Mouse (Mus musculus): Measurements from ENCODE around the gene Tfr2. TPM values are rescaled to one million over a fixed set of nuclear protein-coding genes. Genes with fewer than 3 reads are reported as not detected.
A peak's percentile ranks its signal among the peaks of the same experiment; 100 is the strongest.

Gene Tfr2
- polyA plus RNA-seq, 1 experiment from 2014 or later, result 0.11 TPM

- peak overlapping the region; percentile 76 for H3K4me2 ChIP-seq (ENCODE audit: low read length)
- H3K36me3 ChIP-seq (ENCODE audit: control insufficient read depth, insufficient read depth, low read length), result peaks cover 38% of the 10 kb centered on the region
- H3K4me1 ChIP-seq (ENCODE audit: control insufficient read depth in 2 of 2, insufficient read depth in 2 of 2, low read length in 2 of 2), result peaks cover 5 to 11% of the 10 kb centered on the region in 2 experiments
- peak overlapping the region; percentile 89 to 97 for H3K27ac ChIP-seq (replicated peaks in 1 of 2; ENCODE audit: control insufficient read depth in 1 of 2, insufficient read depth in 1 of 2, low read depth in 2 of 2, low read length in 2 of 2)
- peak; percentile 22; the same call in 1 of the 2 replicates for ATAC-seq (ENCODE audit: insufficient number of reproducible peaks, insufficient read depth, low FRiP score, low read depth)
- H3K9ac ChIP-seq (ENCODE audit: low read length), result peak overlapping the region; percentile 82
- no peaks in the 10 kb centered on the region for H3K27me3 ChIP-seq (ENCODE audit: control insufficient read depth, insufficient read depth, low read length)
- H3K4me3 ChIP-seq (ENCODE audit: control insufficient read depth in 1 of 2, insufficient read depth in 1 of 2, low read depth in 1 of 2, low read length in 2 of 2), result peak overlapping the region; percentile 54 to 99
- under 1% methylated on average over 51 of the region's 51 CpGs for WGBS
- no peaks in the 10 kb centered on the region for H3K9me3 ChIP-seq (ENCODE audit: control insufficient read depth, low read length)
Measured at GRCm38 (mm10) chr5:137531414-137532130, 38.1 kb upstream of the Tfr2 start.

- Histone ChIP-seq H3K27me3 (ENCODE audit: control insufficient read depth, insufficient read depth, low read length) (no peaks in the 10 kb centered on the region), H3K9me3 (ENCODE audit: control insufficient read depth, low read length) (no peaks in the 10 kb centered on the region)
Measured at GRCm38 (mm10) chr5:137532131-137532807, 37.4 kb upstream of the Tfr2 start.

GRCm38 (mm10) chr5:137532808-137533116 is 36.9 kb upstream of the Tfr2 start:
- peaks cover 26% of the 10 kb centered on the region for H3K36me3 ChIP-seq (ENCODE audit: control insufficient read depth, insufficient read depth, low read length)
- WGBS, result 0% methylated on average over 11 of the region's 12 CpGs
- peaks cover 5 to 11% of the 10 kb centered on the region in 2 experiments for H3K4me1 ChIP-seq (ENCODE audit: control insufficient read depth in 2 of 2, insufficient read depth in 2 of 2, low read length in 2 of 2)
- H3K9me3 ChIP-seq (ENCODE audit: control insufficient read depth, low read length), result no peaks in the 10 kb centered on the region
- peak overlapping the region; percentile 82 for H3K9ac ChIP-seq (ENCODE audit: low read length)
- peak overlapping the region; percentile 89 to 97 for H3K27ac ChIP-seq (replicated peaks in 1 of 2; ENCODE audit: control insufficient read depth in 1 of 2, insufficient read depth in 1 of 2, low read depth in 2 of 2, low read length in 2 of 2)
- ATAC-seq (ENCODE audit: insufficient number of reproducible peaks, insufficient read depth, low FRiP score, low read depth), result peak; percentile 0; the same call in 1 of the 2 replicates
- H3K4me3 ChIP-seq (ENCODE audit: control insufficient read depth in 1 of 2, insufficient read depth in 1 of 2, low read depth in 1 of 2, low read length in 2 of 2), result peak overlapping the region; percentile 54 to 99
- peak overlapping the region; percentile 76 for H3K4me2 ChIP-seq (ENCODE audit: low read length)
- H3K27me3 ChIP-seq (ENCODE audit: control insufficient read depth, insufficient read depth, low read length), result no peaks in the 10 kb centered on the region

More at GRCm38 (mm10) chr5:137532131-137532807, 37.4 kb upstream of the Tfr2 start:
- H3K36me3 ChIP-seq (ENCODE audit: control insufficient read depth, insufficient read depth, low read length), result peaks cover 31% of the 10 kb centered on the region
- ATAC-seq (ENCODE audit: insufficient number of reproducible peaks, insufficient read depth, low FRiP score, low read depth), result no peak
- peak overlapping the region; percentile 76 for H3K4me2 ChIP-seq (ENCODE audit: low read length)
- peak overlapping the region; percentile 82 for H3K9ac ChIP-seq (ENCODE audit: low read length)
- peak overlapping the region; percentile 54 to 99 for H3K4me3 ChIP-seq (ENCODE audit: control insufficient read depth in 1 of 2, insufficient read depth in 1 of 2, low read depth in 1 of 2, low read length in 2 of 2)
- peaks cover 5 to 11% of the 10 kb centered on the region in 2 experiments for H3K4me1 ChIP-seq (ENCODE audit: control insufficient read depth in 2 of 2, insufficient read depth in 2 of 2, low read length in 2 of 2)
- H3K27ac ChIP-seq (replicated peaks in 1 of 2; ENCODE audit: control insufficient read depth in 1 of 2, insufficient read depth in 1 of 2, low read depth in 2 of 2, low read length in 2 of 2), result peak overlapping the region; percentile 89 to 97
- WGBS, result under 1% methylated on average over 19 of the region's 19 CpGs

GRCm38 (mm10) chr5:137533117-137533827 is 36.4 kb upstream of the Tfr2 start, which contains the start of the genes Epo and Gnb2:
TSS of gene Epo (minus strand) at chr5:137533242.
TSS of gene Gnb2 (minus strand) at chr5:137533510.
- H3K27me3 ChIP-seq (ENCODE audit: control insufficient read depth, insufficient read depth, low read length), result no peaks in the 10 kb centered on the region
- peak within 1 kb of the TSS; percentile 54 to 99 for H3K4me3 ChIP-seq (ENCODE audit: control insufficient read depth in 1 of 2, insufficient read depth in 1 of 2, low read depth in 1 of 2, low read length in 2 of 2)
- H3K27ac ChIP-seq (replicated peaks in 1 of 2; ENCODE audit: control insufficient read depth in 1 of 2, insufficient read depth in 1 of 2, low read depth in 2 of 2, low read length in 2 of 2), result peak within 1 kb of the TSS; percentile 89 to 97
- peaks cover 21% of the 10 kb centered on the region for H3K36me3 ChIP-seq (ENCODE audit: control insufficient read depth, insufficient read depth, low read length)
- ATAC-seq (ENCODE audit: insufficient number of reproducible peaks, insufficient read depth, low FRiP score, low read depth), result peak; percentile 74
- peak within 1 kb of the TSS; percentile 76 for H3K4me2 ChIP-seq (ENCODE audit: low read length)
- H3K9me3 ChIP-seq (ENCODE audit: control insufficient read depth, low read length), result no peaks in the 10 kb centered on the region
- H3K4me1 ChIP-seq (ENCODE audit: control insufficient read depth in 2 of 2, insufficient read depth in 2 of 2, low read length in 2 of 2), result peaks cover 5 to 11% of the 10 kb centered on the region in 2 experiments
- WGBS, result under 1% methylated on average over 40 of the region's 40 CpGs
- peak within 1 kb of the TSS; percentile 82 for H3K9ac ChIP-seq (ENCODE audit: low read length)

GRCm38 (mm10) chr5:137534762-137535161 is 34.9 kb upstream of the Tfr2 start:
- H3K4me2 ChIP-seq (ENCODE audit: low read length), result no peak overlapping the region
- H3K4me3 ChIP-seq (ENCODE audit: control insufficient read depth in 1 of 2, insufficient read depth in 1 of 2, low read depth in 1 of 2, low read length in 2 of 2), result no peak overlapping the region
- 98% methylated on average over 3 of the region's 3 CpGs for WGBS
- H3K9me3 ChIP-seq (ENCODE audit: control insufficient read depth, low read length), result no peaks in the 10 kb centered on the region
- H3K27me3 ChIP-seq (ENCODE audit: control insufficient read depth, insufficient read depth, low read length), result no peaks in the 10 kb centered on the region
- peaks cover 6% of the 10 kb centered on the region for H3K36me3 ChIP-seq (ENCODE audit: control insufficient read depth, insufficient read depth, low read length)
- no peak for ATAC-seq (ENCODE audit: insufficient number of reproducible peaks, insufficient read depth, low FRiP score, low read depth)
- peaks cover 8 to 17% of the 10 kb centered on the region in 2 experiments for H3K4me1 ChIP-seq (ENCODE audit: control insufficient read depth in 2 of 2, insufficient read depth in 2 of 2, low read length in 2 of 2)
- no peak overlapping the region for H3K9ac ChIP-seq (ENCODE audit: low read length)
- H3K27ac ChIP-seq (replicated peaks in 1 of 2; ENCODE audit: control insufficient read depth in 1 of 2, insufficient read depth in 1 of 2, low read depth in 2 of 2, low read length in 2 of 2), result no peak overlapping the region

GRCm38 (mm10) chr5:137535318-137535717 is 34.3 kb upstream of the Tfr2 start:
- no peaks in the 10 kb centered on the region for H3K9me3 ChIP-seq (ENCODE audit: control insufficient read depth, low read length)
- no peaks in the 10 kb centered on the region for H3K27me3 ChIP-seq (ENCODE audit: control insufficient read depth, insufficient read depth, low read length)
- H3K4me1 ChIP-seq (ENCODE audit: control insufficient read depth in 2 of 2, insufficient read depth in 2 of 2, low read length in 2 of 2), result peaks cover 4 to 11% of the 10 kb centered on the region in 2 experiments
- no peak overlapping the region for H3K4me2 ChIP-seq (ENCODE audit: low read length)
- WGBS, result 75% methylated on average over 9 of the region's 9 CpGs
- H3K36me3 ChIP-seq (ENCODE audit: control insufficient read depth, insufficient read depth, low read length), result peaks cover under 1% of the 10 kb centered on the region; the same call in 1 of the 2 replicates
- no peak overlapping the region for H3K9ac ChIP-seq (ENCODE audit: low read length)
- no peak overlapping the region for H3K27ac ChIP-seq (replicated peaks in 1 of 2; ENCODE audit: control insufficient read depth in 1 of 2, insufficient read depth in 1 of 2, low read depth in 2 of 2, low read length in 2 of 2)
- no peak overlapping the region for H3K4me3 ChIP-seq (ENCODE audit: control insufficient read depth in 1 of 2, insufficient read depth in 1 of 2, low read depth in 1 of 2, low read length in 2 of 2)
- no peak for ATAC-seq (ENCODE audit: insufficient number of reproducible peaks, insufficient read depth, low FRiP score, low read depth)

- no peak overlapping the region for H3K27ac ChIP-seq (replicated peaks in 1 of 2; ENCODE audit: control insufficient read depth in 1 of 2, insufficient read depth in 1 of 2, low read depth in 2 of 2, low read length in 2 of 2)
- H3K9me3 ChIP-seq (ENCODE audit: control insufficient read depth, low read length), result no peaks in the 10 kb centered on the region
- H3K27me3 ChIP-seq (ENCODE audit: control insufficient read depth, insufficient read depth, low read length), result no peaks in the 10 kb centered on the region
- H3K9ac ChIP-seq (ENCODE audit: low read length), result no peak overlapping the region
- 59% methylated on average over 4 of the region's 4 CpGs for WGBS
- H3K4me2 ChIP-seq (ENCODE audit: low read length), result no peak overlapping the region
- H3K36me3 ChIP-seq (ENCODE audit: control insufficient read depth, insufficient read depth, low read length), result no peaks in the 10 kb centered on the region
- ATAC-seq (ENCODE audit: insufficient number of reproducible peaks, insufficient read depth, low FRiP score, low read depth), result no peak
- peaks cover 3 to 6% of the 10 kb centered on the region in 2 experiments; a peak in 3 of 4 replicates for H3K4me1 ChIP-seq (ENCODE audit: control insufficient read depth in 2 of 2, insufficient read depth in 2 of 2, low read length in 2 of 2)
- no peak overlapping the region for H3K4me3 ChIP-seq (ENCODE audit: control insufficient read depth in 1 of 2, insufficient read depth in 1 of 2, low read depth in 1 of 2, low read length in 2 of 2)
Measured at GRCm38 (mm10) chr5:137537461-137537860, 32.2 kb upstream of the Tfr2 start.
